Mouse (Mus musculus) neural tube, embryonic 10.5 days (tissue): ENCODE results near the gene Pls3.
"Not testable (repeated sequence)": the region's sequence is repeated elsewhere in the genome, so short reads cannot be mapped to it uniquely, and the experiment has no call there.

Experiments used
- DNase-seq: peaks from one replicate; pipeline ENCODE4 v3.0.0-alpha.2; 2017; ENCODE audit warnings: low spot score; ENCODE audit errors: extremely low spot score

Gene Pls3

DNA sequence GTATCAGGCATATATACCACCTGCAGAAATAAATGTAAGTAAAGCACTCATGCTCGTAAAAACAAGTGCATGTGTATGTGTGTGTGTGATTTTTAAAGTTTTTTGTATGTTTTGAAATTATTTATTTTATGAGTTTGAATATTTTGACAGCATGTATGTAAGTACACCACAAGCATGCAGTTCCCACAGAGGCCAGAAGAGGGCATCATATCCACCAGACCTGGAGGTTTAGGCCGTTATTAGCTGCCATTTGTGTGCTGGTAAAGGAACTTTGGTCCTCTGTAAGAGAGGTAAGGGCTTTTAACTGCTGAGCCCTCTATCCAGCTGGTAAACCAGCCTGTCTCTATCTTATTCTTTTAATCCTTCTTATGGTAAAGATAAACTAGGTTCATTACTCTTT, 97.5 kb downstream of the Pls3 start:
- DNase-seq: no peak

DNA sequence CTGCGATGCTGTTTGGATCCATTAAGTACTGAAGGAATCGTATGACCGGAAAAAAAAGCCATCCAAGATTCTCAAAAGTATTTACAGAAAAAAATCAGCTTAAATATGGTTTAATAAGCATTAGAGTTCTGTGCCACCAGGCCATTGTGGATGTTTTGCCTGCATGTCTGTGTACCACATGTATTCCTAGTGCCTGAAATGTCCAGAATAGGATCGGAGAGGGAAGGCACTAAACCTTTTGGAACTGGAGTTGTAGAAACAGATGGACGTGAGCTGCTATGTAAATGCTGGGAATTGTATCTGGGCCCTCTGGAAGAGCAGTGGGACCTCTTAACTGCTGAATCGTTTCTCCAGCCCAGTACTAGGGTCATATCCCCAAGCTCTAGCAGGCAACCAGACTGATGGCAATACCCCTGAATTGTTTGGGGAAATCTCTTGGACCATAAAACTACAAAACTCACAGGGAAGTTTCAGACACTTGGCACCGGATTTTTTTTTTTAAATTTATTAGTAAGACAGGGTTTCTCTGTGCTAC, 110.1 kb downstream of the Pls3 start:
- peak; percentile 15 for DNase-seq

DNA sequence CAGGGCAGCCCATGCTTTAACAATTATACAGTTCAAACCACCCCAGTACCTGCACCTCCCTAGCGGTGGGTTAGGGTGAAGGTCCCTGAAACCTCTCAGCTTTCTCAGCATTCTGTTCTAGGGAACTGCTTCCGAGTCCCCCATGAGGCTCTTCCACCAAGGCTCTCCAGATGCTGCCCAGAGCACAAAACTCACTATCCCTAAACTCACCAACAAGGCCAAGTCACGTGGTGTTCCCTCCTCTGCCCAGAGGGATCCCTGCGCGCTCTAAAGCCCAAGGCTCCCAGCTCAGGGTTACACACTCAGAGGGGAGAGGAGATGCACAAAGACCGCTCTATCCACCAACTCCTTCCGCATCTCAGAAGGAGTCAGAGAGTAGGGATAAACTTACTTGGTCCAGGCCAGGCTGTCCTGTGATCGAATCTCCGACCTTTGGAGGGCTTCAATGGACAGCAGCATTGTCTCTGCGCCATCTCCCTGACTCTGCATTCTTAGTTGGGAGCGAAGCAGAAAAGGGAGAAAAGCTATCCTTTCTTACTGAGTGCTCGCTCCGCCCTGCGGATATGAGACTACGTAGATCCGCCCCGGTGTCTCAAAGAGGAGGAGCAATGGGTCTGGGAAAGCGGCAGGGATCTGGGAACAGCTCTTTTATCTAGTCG, 110.7 kb downstream of the Pls3 start:
- peak; percentile 66 for DNase-seq

DNA sequence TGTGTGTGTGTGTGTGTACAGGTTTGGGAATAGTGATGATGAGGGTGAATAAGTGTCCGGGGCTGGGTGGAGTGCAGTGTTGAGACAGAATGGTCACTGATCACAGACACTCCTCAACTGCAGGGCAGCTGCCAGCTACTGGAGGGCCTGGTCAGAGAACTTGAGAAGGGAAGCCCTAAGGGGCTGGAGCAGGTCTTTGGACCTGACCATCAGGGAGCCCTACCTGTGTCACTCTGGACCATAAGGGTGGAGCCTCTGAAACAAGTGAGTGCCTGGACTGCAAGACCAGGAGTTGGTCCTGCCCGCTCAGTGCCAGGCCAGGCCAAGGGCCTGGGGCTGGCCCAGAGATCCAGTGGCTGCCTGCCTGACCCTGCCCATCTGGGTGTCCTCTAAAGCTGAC, 115.5 kb downstream of the Pls3 start:
- not testable (repeated sequence) for DNase-seq

DNA sequence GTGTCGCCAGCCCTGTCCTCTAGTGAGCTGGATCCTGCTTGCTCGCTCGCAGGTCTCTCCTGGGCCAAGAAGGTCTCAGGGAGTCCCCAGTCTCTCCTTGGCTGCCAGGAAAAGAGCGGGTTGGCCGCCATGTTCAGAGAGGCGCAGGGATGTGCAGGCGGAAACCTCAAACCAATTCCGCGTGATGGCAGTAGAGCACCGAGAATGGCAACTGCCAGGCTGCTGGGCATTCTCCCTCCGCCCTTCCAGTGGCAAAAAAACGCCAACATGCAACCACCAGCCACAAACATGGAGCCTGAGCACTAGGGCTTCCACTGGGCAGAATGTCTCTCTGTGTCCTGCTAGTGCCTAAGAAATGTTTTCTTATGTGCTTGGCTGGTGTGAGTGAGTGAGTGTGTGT, 115.9 kb downstream of the Pls3 start:
- peak; percentile 24 for DNase-seq

DNA sequence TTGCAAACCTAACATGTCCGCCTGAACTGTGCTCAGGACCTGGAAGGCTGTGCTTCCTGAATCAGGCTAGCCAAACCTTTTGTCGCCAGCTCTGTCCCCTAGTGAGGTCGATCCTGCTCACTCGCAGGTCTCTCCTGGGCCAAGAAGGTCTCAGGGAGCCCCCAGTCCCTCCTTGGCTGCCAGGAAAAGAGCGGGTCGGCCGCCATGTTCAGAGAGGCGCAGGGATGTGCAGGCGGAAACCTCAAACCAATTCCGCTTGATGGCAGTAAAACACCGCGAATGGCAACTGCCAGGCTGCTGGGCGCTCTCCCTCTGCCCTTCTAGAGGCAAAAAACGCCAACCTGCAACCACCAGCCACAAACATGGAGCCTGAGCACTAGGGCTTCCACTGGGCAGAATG, 117.0 kb downstream of the Pls3 start:
- not testable (repeated sequence) for DNase-seq

DNA sequence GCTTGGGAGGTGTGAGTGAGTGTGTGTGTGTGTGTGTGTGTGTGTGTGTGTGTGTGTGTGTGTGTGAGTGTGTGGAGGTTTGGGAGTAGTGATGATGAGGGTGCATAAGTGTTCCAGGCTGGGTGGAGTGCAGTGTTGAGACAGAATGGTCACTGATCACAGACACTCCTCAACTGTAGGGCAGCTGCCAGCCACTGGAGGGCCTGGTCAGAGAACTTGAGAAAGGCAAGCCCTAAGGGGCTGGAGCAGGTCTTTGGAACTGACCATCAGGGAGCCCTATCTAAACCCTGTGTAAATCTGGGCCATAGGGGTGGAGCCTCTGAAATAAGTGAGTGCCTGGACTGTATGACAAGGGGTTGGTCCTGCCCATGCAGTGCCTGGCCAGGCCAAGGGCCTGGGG, 120.5 kb downstream of the Pls3 start:
- not testable (repeated sequence) for DNase-seq

DNA sequence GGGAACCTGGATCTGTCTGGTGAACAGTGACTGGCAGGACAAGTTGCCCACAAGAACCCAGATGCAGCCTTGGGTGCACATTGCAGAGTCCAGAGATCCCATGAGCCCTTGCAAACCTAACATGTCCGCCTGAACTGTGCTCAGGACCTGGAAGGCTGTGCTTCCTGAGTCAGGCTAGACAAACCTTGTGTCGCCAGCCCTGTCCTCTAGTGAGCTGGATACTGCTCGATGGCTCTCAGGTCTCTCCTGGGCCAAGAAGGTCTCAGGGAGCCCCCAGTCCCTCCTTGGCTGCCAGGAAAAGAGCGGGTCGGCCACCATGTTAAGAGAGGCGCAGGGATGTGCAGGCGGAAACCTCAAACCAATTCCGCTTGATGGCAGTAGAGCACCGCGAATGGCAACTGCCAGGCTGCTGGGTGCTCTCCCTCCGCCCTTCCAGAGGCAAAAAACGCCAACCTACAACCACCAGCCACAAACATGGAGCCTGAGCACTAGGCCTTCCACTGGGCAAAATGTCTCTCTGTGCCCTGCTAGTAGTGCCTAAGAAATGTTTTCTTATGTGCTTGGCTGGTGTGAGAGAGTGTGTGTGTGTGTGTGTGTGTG, 124.8 kb downstream of the Pls3 start:
- not testable (repeated sequence) for DNase-seq

DNA sequence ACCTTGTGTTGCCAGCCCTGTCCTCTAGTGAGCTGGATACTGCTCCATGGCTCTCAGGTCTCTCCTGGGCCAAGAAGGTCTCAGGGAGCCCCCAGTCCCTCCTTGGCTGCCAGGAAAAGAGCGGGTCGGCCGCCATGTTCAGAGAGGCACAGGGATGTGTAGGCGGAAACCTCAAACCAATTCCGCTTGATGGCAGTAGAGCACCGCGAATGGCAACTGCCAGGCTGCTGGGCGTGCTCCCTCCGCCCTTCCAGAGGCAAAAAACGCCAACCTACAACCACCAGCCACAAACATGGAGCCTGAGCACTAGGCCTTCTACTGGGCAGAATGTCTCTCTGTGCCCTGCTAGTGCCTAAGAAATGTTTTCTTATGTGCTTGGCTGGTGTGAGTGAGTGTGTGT, 125.7 kb downstream of the Pls3 start:
- peak; percentile 22 for DNase-seq

DNA sequence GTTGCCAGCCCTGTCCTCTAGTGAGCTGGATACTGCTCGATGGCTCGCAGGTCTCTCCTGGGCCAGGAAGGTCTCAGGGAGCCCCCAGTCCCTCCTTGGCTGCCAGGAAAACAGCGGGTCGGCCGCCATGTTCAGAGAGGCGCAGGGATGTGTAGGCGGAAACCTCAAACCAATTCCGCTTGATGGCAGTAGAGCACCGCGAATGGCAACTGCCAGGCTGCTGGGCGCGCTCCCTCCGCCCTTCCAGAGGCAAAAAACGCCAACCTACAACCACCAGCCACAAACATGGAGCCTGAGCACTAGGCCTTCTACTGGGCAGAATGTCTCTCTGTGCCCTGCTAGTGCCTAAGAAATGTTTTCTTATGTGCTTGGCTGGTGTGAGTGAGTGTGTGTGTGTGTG, 130.5 kb downstream of the Pls3 start:
- peak; percentile 16 for DNase-seq

DNA sequence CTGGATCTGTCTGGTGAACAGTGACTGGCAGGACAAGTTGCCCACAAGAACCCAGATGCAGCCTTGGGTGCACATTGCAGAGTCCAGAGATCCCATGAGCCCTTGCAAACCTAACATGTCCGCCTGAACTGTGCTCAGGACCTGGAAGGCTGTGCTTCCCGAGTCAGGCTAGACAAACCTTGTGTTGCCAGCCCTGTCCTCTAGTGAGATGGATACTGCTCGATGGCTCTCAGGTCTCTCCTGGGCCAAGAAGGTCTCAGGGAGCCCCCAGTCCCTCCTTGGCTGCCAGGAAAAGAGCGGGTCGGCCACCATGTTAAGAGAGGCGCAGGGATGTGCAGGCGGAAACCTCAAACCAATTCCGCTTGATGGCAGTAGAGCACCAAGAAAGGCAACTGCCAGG, 135.5 kb downstream of the Pls3 start:
- DNase-seq: not testable (repeated sequence)
